ENCODE assay signal across 8 mouse cellular contexts in genomic region chr11:94236074-94236473, GRCm38 (mm10). TPM values are rescaled to one million over a fixed set of nuclear protein-coding genes. Genes with fewer than 3 reads are reported as not detected.
DNase-seq lines count a peak whose midpoint lies in the region; ATAC-seq and TF ChIP-seq lines count a peak whose summit lies in the region.

No protein-coding gene starts in this region.

- H3K4me2 ChIP-seq in heart, embryonic 13.5 days = peak overlapping the region; percentile 38
- peak overlapping the region; percentile 40; the same call in 1 of the 2 replicates for H3K4me2 ChIP-seq in kidney, embryonic 16.5 days (replicated peaks; ENCODE audit: low read depth, low read length)

- 20% methylated on average over 3 of the region's 3 CpGs for WGBS in heart, embryonic 13.5 days
- WGBS in kidney, embryonic 16.5 days = 28% methylated on average over 3 of the region's 3 CpGs
- 42% methylated on average over 3 of the region's 3 CpGs for WGBS in liver, adult 2 months

- H3K27me3 ChIP-seq in heart, embryonic 13.5 days (replicated peaks) = no peaks in the 10 kb centered on the region; the same call in 1 of the 2 replicates
- H3K27me3 ChIP-seq in kidney, embryonic 16.5 days (ENCODE audit: insufficient read depth, low read length) = no peaks in the 10 kb centered on the region
- H3K27me3 ChIP-seq in liver, adult 2 months (ENCODE audit: control insufficient read depth, insufficient read depth, low read length) = no peaks in the 10 kb centered on the region
- no peaks in the 10 kb centered on the region for H3K27me3 ChIP-seq in splenic B cell, adult 2 months (ENCODE audit: control insufficient read depth, insufficient read depth, low read length, poor library complexity, severe bottlenecking)

- no peaks in the 10 kb centered on the region for H3K9me3 ChIP-seq in heart, embryonic 13.5 days
- no peaks in the 10 kb centered on the region for H3K9me3 ChIP-seq in kidney, embryonic 16.5 days (ENCODE audit: low read length)

- no peak overlapping the region for H3K4me3 ChIP-seq in embryonic fibroblast, embryonic 13.5 days (ENCODE audit: insufficient read depth, low read length)
- H3K4me3 ChIP-seq in heart, embryonic 13.5 days = no peak overlapping the region
- H3K4me3 ChIP-seq in kidney, embryonic 16.5 days (ENCODE audit: low read length) = no peak overlapping the region
- no peak overlapping the region for H3K4me3 ChIP-seq in liver, adult 2 months (ENCODE audit: insufficient read depth, low read depth, low read length)

- H3K79me2 ChIP-seq in liver, adult 2 months (ENCODE audit: control insufficient read depth, insufficient read depth, low read length) = no peaks in the 10 kb centered on the region

- no peaks in the 10 kb centered on the region for H3K36me3 ChIP-seq in heart, embryonic 13.5 days
- no peaks in the 10 kb centered on the region for H3K36me3 ChIP-seq in kidney, embryonic 16.5 days (ENCODE audit: insufficient read depth, low read length)
- no peaks in the 10 kb centered on the region for H3K36me3 ChIP-seq in liver, adult 2 months (ENCODE audit: control insufficient read depth, insufficient read depth, low read length)
- no peaks in the 10 kb centered on the region for H3K36me3 ChIP-seq in splenic B cell, adult 2 months (ENCODE audit: control insufficient read depth, insufficient read depth, low read length, poor library complexity, severe bottlenecking)

- no peak for TF ChIP-seq POLR2A in embryonic fibroblast, embryonic 13.5 days (IDR thresholded peaks at IDR 0.05; ENCODE audit: low read depth, low read length)
- TF ChIP-seq POLR2A in liver, adult 2 months (IDR thresholded peaks at IDR 0.05; ENCODE audit: extremely low read depth, insufficient read depth, low read length) = no peak

- H3K27ac ChIP-seq in embryonic fibroblast, embryonic 13.5 days (ENCODE audit: insufficient read depth, low read length) = no peak overlapping the region
- no peak overlapping the region; the same call in 1 of the 2 replicates for H3K27ac ChIP-seq in heart, embryonic 13.5 days (replicated peaks)
- peak overlapping the region; percentile 1; the same call in 1 of the 2 replicates for H3K27ac ChIP-seq in kidney, embryonic 16.5 days (ENCODE audit: low read length)
- no peak overlapping the region for H3K27ac ChIP-seq in liver, adult 2 months (replicated peaks; ENCODE audit: insufficient read depth, low read depth, low read length)

- H3K9ac ChIP-seq in heart, embryonic 13.5 days = no peak overlapping the region
- peak overlapping the region; percentile 29; the same call in 1 of the 2 replicates for H3K9ac ChIP-seq in kidney, embryonic 16.5 days (replicated peaks; ENCODE audit: low read length)
- no peak overlapping the region for H3K9ac ChIP-seq in liver, adult 2 months (ENCODE audit: low read depth, low read length)

- peak; percentile 81; the same call in 1 of the 2 replicates for TF ChIP-seq CTCF in embryonic fibroblast, embryonic 13.5 days (IDR thresholded peaks at IDR 0.05; ENCODE audit: borderline replicate concordance, insufficient read depth, low read length)
- TF ChIP-seq CTCF in liver, adult 2 months (IDR thresholded peaks at IDR 0.05; ENCODE audit: low read depth, low read length) = peak; percentile 90

- DNase-seq in CD8-positive naive resting alpha-beta T cell, adult 2 months (ENCODE audit: low read depth in 2 of 2, low spot score in 2 of 2) = peak; percentile 60 to 68
- peak; percentile 96 for DNase-seq in brain, adult 2 months (ENCODE audit: low read depth, low spot score)
- peak; percentile 46 for DNase-seq in liver, adult 2 months (ENCODE audit: extremely low read depth, low read depth, low spot score)
- peak; percentile 84 for DNase-seq in splenic B cell, adult 2 months (ENCODE audit: low read depth, low spot score)

- ATAC-seq in heart, embryonic 13.5 days (ENCODE audit: extremely low read depth, insufficient number of reproducible peaks, low FRiP score, low TSS enrichment) = no peak
- peak; percentile 84 for ATAC-seq in kidney, embryonic 16.5 days (ENCODE audit: low FRiP score, low TSS enrichment)
- ATAC-seq in monocyte, adult 5-6 weeks (replicated peaks; ENCODE audit: insufficient number of reproducible peaks, low FRiP score, low TSS enrichment, poor library complexity, severe bottlenecking) = peak; percentile 88

- peaks cover 11% of the 10 kb centered on the region; the same call in 1 of the 2 replicates for H3K4me1 ChIP-seq in embryonic fibroblast, embryonic 13.5 days (ENCODE audit: control insufficient read depth, insufficient read depth, low read length)
- H3K4me1 ChIP-seq in heart, embryonic 13.5 days = peaks cover 27% of the 10 kb centered on the region
- 0 out of 2 replicates have a peak, but pooled peaks cover 3% of the 10 kb centered on the region for H3K4me1 ChIP-seq in kidney, embryonic 16.5 days (ENCODE audit: insufficient read depth, low read length)
- H3K4me1 ChIP-seq in liver, adult 2 months (ENCODE audit: control insufficient read depth, insufficient read depth, low read length) = no peaks in the 10 kb centered on the region

RNA-seq across cellular contexts. Expression of gene Wfikkn2, which starts 9.7 kb away (rescaled TPM):
- polyA plus RNA-seq in embryonic fibroblast, embryonic 13.5 days (2011; ENCODE audit: insufficient read length, low read depth, missing spikeins) = 0.28 and 1.1 TPM in 2 replicates
- polyA plus RNA-seq in heart, embryonic 13.5 days (2015; fragmentation: Nextera tagmentation; extraction: Ambion mirVana) = 2.0 and 2.2 TPM in 2 replicates
- 2.2 and 3.1 TPM in 2 replicates for polyA plus RNA-seq in kidney, embryonic 16.5 days (2015; fragmentation: Nextera tagmentation; extraction: Ambion mirVana)
- under 0.01 TPM in 1 of 2 replicates, not detected in the other for total RNA-seq in liver, adult 2 months (2014; rRNA removed)
- 0.04 TPM in 1 of 2 replicates, not detected in the other for polyA plus RNA-seq in liver, adult 2 months (2012; rRNA removed)
- not detected in 3 replicates for total RNA-seq in monocyte, adult 5-6 weeks (2017)

RNA-seq across cellular contexts. Expression of gene Tob1, which starts 24.8 kb away (rescaled TPM):
- 33.3 and 33.9 TPM in 2 replicates for polyA plus RNA-seq in embryonic fibroblast, embryonic 13.5 days (2011; ENCODE audit: insufficient read length, low read depth, missing spikeins)
- polyA plus RNA-seq in heart, embryonic 13.5 days (2015; fragmentation: Nextera tagmentation; extraction: Ambion mirVana) = 26.1 and 29.9 TPM in 2 replicates
- polyA plus RNA-seq in kidney, embryonic 16.5 days (2015; fragmentation: Nextera tagmentation; extraction: Ambion mirVana) = 31.9 and 36.1 TPM in 2 replicates
- total RNA-seq in liver, adult 2 months (2014; rRNA removed) = 39.9 and 50.1 TPM in 2 replicates
- polyA plus RNA-seq in liver, adult 2 months (2012; rRNA removed) = 47.1 and 72.2 TPM in 2 replicates
- 13.1 to 21.2 TPM (median 16.5 TPM) in 3 replicates for total RNA-seq in monocyte, adult 5-6 weeks (2017)

RNA-seq across cellular contexts. Expression of gene Gm21885, which starts 45.6 kb away (rescaled TPM):
- not detected in 2 replicates for polyA plus RNA-seq in embryonic fibroblast, embryonic 13.5 days (2011; ENCODE audit: insufficient read length, low read depth, missing spikeins)
- 0.20 TPM in 1 of 2 replicates, not detected in the other for polyA plus RNA-seq in heart, embryonic 13.5 days (2015; fragmentation: Nextera tagmentation; extraction: Ambion mirVana)
- polyA plus RNA-seq in kidney, embryonic 16.5 days (2015; fragmentation: Nextera tagmentation; extraction: Ambion mirVana) = not detected in 2 replicates
- total RNA-seq in liver, adult 2 months (2014; rRNA removed) = 0.67 TPM in 1 of 2 replicates, not detected in the other
- polyA plus RNA-seq in liver, adult 2 months (2012; rRNA removed) = 0.16 and 0.49 TPM in 2 replicates
- total RNA-seq in monocyte, adult 5-6 weeks (2017) = not detected in 3 replicates

Comparison
In these comparisons a context has a peak if more than half of its experiments do, and no peak if none do; other contexts are left out.
1. DNase-seq: peak in every context shown above with its lines; median percentile 96 in brain, adult 2 months; 84 in splenic B cell, adult 2 months; 64 in CD8-positive naive resting alpha-beta T cell, adult 2 months; 46 in liver, adult 2 months.